Mouse (Mus musculus) testis, adult 2 months (tissue): Measurements from ENCODE around the gene Pbp2.

Experiments used
- CTCF ChIP-seq: fragments of 200-500 bp; IDR thresholded peaks from 2 replicates; pipeline ENCODE4 v1.5.1; 2012; ENCODE audit warnings: low read depth, mild to moderate bottlenecking, inconsistent platforms, low read length, moderate library complexity; ENCODE audit not compliant: control insufficient read depth, insufficient read depth, insufficient replicate concordance
- POLR2A ChIP-seq: fragments of 200-500 bp; IDR thresholded peaks from 2 replicates; pipeline ENCODE4 v1.6.1; 2012; ENCODE audit warnings: low read depth, mild to moderate bottlenecking, inconsistent platforms, low read length, moderate library complexity; ENCODE audit not compliant: control insufficient read depth

DNA sequence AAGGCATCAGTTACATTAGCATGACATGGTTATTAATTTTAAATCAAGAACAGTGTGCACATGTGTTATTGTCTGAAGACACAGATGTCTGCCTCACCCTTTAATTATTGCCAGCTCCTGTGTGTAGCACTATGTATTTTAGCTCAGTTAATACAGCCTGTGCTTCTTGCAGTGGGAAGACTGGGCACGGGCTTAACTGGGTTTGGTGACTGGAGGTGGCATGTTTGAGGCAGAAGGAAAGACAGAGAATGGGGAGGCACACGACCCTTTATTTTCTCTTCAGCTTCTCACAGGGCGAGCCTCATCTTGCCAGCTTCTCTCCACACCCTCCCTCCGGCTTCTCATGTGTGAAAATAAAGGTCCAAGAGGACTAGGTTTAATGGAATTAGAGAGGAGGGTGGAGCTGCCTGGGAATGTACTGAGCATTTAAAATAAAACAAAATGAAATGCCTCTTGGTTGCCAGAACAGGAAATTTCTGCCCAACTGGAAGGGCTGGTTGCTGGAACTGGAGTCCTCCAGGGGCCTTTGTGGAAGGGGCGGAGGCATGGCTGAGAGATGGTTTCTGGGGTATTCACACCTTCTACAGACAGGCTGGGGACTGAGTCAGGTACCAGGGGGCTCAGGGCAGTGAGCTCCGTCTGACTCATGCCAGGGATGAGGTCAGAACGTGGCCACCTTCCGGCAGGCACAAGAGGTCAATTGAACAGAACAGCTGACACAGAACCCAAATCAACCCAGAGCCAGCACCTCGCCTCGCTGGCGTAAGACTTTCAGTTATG, 14.9 kb downstream of the Pbp2 start:
- TF ChIP-seq POLR2A (no peak), CTCF (no peak)
